Mouse (Mus musculus) effector memory CD4-positive, alpha-beta T cell, adult 7 months (primary cell): Measurements from ENCODE around the gene Gm20820. TPM values are rescaled to one million over a fixed set of nuclear protein-coding genes. Genes with fewer than 3 reads are reported as not detected.

Experiments used
- polyA plus RNA-seq: library from polyadenylated mRNA; unstranded; fragments of 100-300 nt; shearing (Covaris generic); gene quantifications from one replicate; pipeline ENCODE4 v1.2.1, GENCODE M21; 2017

The Gm20820 gene
- polyA plus RNA-seq, result not detected

DNA sequence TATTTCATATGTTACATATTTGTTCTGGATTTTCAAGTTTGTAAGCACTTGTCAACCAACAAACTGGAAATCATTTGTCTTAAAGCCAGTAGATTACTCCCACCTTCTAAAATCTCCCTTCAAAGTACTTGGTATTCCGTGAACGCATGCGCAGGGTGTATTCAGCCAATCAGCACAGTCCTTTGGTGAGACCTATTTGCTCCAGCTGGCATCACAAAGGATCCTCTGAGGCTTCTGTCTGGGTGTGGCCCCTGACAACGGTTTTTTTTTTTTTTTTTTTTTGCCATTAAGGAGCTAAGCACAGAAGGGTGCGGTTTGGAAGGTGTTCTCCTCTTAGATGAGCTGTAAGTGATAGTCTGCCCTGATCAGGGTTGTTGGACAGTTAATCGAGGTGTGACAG lies at the start of gene Gm20820:
Gene Gm20820, plus strand, starts transcription at position 301 of the 400 bp plus-strand sequence.

